Mouse (Mus musculus): ENCODE data around the gene Lgmn.

The Lgmn gene

GRCm38 (mm10) chr12:102439632-102440023, at the start of gene Lgmn:
Gene Lgmn, minus strand, starts transcription at chr12:102439813.
- peak; percentile 91 for DNase-seq (ENCODE audit: low read depth, low spot score)

GRCm38 (mm10) chr12:102484946-102485345, 45.3 kb upstream of the Lgmn start:
- no peak for DNase-seq (ENCODE audit: low read depth, low spot score)

GRCm38 (mm10) chr12:102480481-102480880, 40.9 kb upstream of the Lgmn start:
- DNase-seq (ENCODE audit: low read depth, low spot score), result no peak

GRCm38 (mm10) chr12:102474411-102474810, 34.8 kb upstream of the Lgmn start:
- no peak for DNase-seq (ENCODE audit: low read depth, low spot score)

- peak; percentile 89 for DNase-seq (ENCODE audit: low read depth, low spot score)
Measured at GRCm38 (mm10) chr12:102468894-102469764, 29.5 kb upstream of the Lgmn start, which contains the start of gene Golga5. Gene Golga5, plus strand, starts transcription at chr12:102469135.

GRCm38 (mm10) chr12:102468136-102468535, 28.5 kb upstream of the Lgmn start:
- DNase-seq (ENCODE audit: low read depth, low spot score), result no peak

- no peak for DNase-seq (ENCODE audit: low read depth, low spot score)
Measured at GRCm38 (mm10) chr12:102464650-102465049, 25.0 kb upstream of the Lgmn start.

- no peak for DNase-seq (ENCODE audit: low read depth, low spot score)
Measured at GRCm38 (mm10) chr12:102461177-102461576, 21.6 kb upstream of the Lgmn start.

GRCm38 (mm10) chr12:102460014-102460413, 20.4 kb upstream of the Lgmn start:
- DNase-seq (ENCODE audit: low read depth, low spot score), result no peak

GRCm38 (mm10) chr12:102456467-102457193, 17.0 kb upstream of the Lgmn start:
- DNase-seq (ENCODE audit: low read depth, low spot score), result no peak

GRCm38 (mm10) chr12:102453581-102453980, 14.0 kb upstream of the Lgmn start:
- DNase-seq (ENCODE audit: low read depth, low spot score), result no peak

GRCm38 (mm10) chr12:102451126-102451851, 11.7 kb upstream of the Lgmn start:
- no peak for DNase-seq (ENCODE audit: low read depth, low spot score)

GRCm38 (mm10) chr12:102450437-102450836, 10.8 kb upstream of the Lgmn start:
- no peak for DNase-seq (ENCODE audit: low read depth, low spot score)

- no peak for DNase-seq (ENCODE audit: low read depth, low spot score)
Measured at GRCm38 (mm10) chr12:102445436-102445835, 5.8 kb upstream of the Lgmn start.

- DNase-seq (ENCODE audit: low read depth, low spot score), result no peak
Measured at GRCm38 (mm10) chr12:102443676-102444075, 4.1 kb upstream of the Lgmn start.

GRCm38 (mm10) chr12:102442639-102443038, 3.0 kb upstream of the Lgmn start:
- DNase-seq (ENCODE audit: low read depth, low spot score), result no peak

GRCm38 (mm10) chr12:102441141-102441540, 1.5 kb upstream of the Lgmn start:
- no peak for DNase-seq (ENCODE audit: low read depth, low spot score)

GRCm38 (mm10) chr12:102440551-102440950, 938 bp upstream of the Lgmn start:
- DNase-seq (ENCODE audit: low read depth, low spot score), result no peak

GRCm38 (mm10) chr12:102438983-102439631, 506 bp downstream of the Lgmn start:
- peak; percentile 28 for DNase-seq (ENCODE audit: low read depth, low spot score)

GRCm38 (mm10) chr12:102437952-102438351, 1.7 kb downstream of the Lgmn start:
- no peak for DNase-seq (ENCODE audit: low read depth, low spot score)

GRCm38 (mm10) chr12:102436939-102437526, 2.6 kb downstream of the Lgmn start:
- no peak for DNase-seq (ENCODE audit: low read depth, low spot score)

Data from WW6 (cell line).